Mouse (Mus musculus) lung, adult 2 months (tissue): ENCODE measurements at regions not wholly inside any gene's neighbourhood (a gene's known extent, or its start where the extent isn't known, plus 50 kb on each side); places are given as distances from the start of the nearest gene placed in this dataset.
"Not testable (repeated sequence)": the region's sequence is repeated elsewhere in the genome, so short reads cannot be mapped to it uniquely, and the experiment has no call there.

Source experiments
- DNase-seq: peaks from one replicate; pipeline ENCODE4 v3.0.0; 2022
- H3K4me1 ChIP-seq: fragments of 200-500 bp; 2 replicates; pipeline ENCODE4 v1.6.1; 2011; ENCODE audit warnings: low read length; ENCODE audit not compliant: control insufficient read depth, insufficient read depth
- H3K4me3 ChIP-seq: fragments of 200-500 bp; replicated peaks from 2 replicates; pipeline ENCODE3; 2011; ENCODE audit warnings: low read depth, mild to moderate bottlenecking, control low read depth, low read length; ENCODE audit errors: extremely low read depth
- CTCF ChIP-seq: fragments of 200-500 bp; IDR thresholded peaks from 2 replicates; pipeline ENCODE4 v1.5.1; 2011; ENCODE audit warnings: mild to moderate bottlenecking, low read length, control low read depth; ENCODE audit not compliant: insufficient read depth
- POLR2A ChIP-seq: fragments of 200-500 bp; IDR thresholded peaks from 2 replicates; pipeline ENCODE4 v1.6.1; 2011; ENCODE audit warnings: low read depth, mild to moderate bottlenecking, control low read depth, low read length, borderline replicate concordance; ENCODE audit errors: extremely low read depth
- WGBS: fragments of 180-500 bp; shearing (Covaris S2); methylation state at CpG from one replicate; pipeline ENCODE4 v1.1.7; 2018; 5-methylcytosine and 5-hydroxymethylcytosine counted together

GRCm38 (mm10) chr1:157804229-157804628 is 297.7 kb downstream of the Sec16b start:
- Histone ChIP-seq H3K4me1 (no peaks in the 10 kb centered on the region), H3K4me3 (no peak overlapping the region)
- 73% methylated on average over 3 of the region's 3 CpGs for WGBS
- DNase-seq = no peak
- TF ChIP-seq POLR2A (no peak), CTCF (no peak)

DNA sequence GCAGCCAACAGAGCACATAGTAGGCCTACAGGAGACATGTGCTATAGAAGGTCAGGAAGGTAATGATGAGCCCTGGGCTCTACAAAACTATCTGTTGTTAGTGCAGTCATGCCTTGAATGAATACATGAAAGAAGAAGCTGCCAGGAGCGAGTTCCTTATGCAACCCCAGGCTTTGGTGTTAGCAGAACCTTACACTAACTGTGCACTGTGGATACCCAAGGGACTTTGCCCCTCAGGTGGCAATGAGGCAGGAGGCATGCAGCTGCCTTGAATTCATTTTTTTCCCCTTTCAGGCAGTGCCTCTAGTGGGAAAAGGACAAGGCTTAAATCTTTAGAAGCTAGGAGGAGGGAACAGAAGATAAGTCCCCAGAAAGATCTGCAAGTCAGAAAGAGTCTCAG is 299.8 kb downstream of the Sec16b start:
- TF ChIP-seq POLR2A (no peak), CTCF (no peak)
- DNase-seq = no peak
- Histone ChIP-seq H3K4me1 (no peaks in the 10 kb centered on the region), H3K4me3 (no peak overlapping the region)
- WGBS = 77% methylated on average over 1 of the region's 1 CpGs

GRCm38 (mm10) chr1:157809674-157810471 is 303.3 kb downstream of the Sec16b start:
- 75% methylated on average over 8 of the region's 8 CpGs for WGBS
- no peak overlapping the region for H3K4me3 ChIP-seq
- TF ChIP-seq CTCF = no peak
- TF ChIP-seq POLR2A = no peak
- H3K4me1 ChIP-seq = no peaks in the 10 kb centered on the region
- DNase-seq = no peak

- TF ChIP-seq CTCF (no peak), POLR2A (no peak)
- Histone ChIP-seq H3K4me1 (no peaks in the 10 kb centered on the region), H3K4me3 (no peak overlapping the region)
- no peak for DNase-seq
These were observed 304.1 kb downstream of the Sec16b start for GRCm38 (mm10) chr1:157810657-157811056.

GRCm38 (mm10) chr1:157827966-157828365 is 321.4 kb downstream of the Sec16b start:
- 64% methylated on average over 2 of the region's 2 CpGs for WGBS

GRCm38 (mm10) chr1:157831511-157831910 is 325.0 kb downstream of the Sec16b start:
- DNase-seq = no peak
- Histone ChIP-seq H3K4me3 (no peak overlapping the region), H3K4me1 (no peaks in the 10 kb centered on the region)
- TF ChIP-seq CTCF = no peak
- no peak for TF ChIP-seq POLR2A
- 35% methylated on average over 2 of the region's 2 CpGs for WGBS

More at GRCm38 (mm10) chr1:157827966-157828365, 321.4 kb downstream of the Sec16b start:
- H3K4me3 ChIP-seq = no peak overlapping the region
- DNase-seq = no peak
- TF ChIP-seq POLR2A (no peak), CTCF (no peak)
- no peaks in the 10 kb centered on the region for H3K4me1 ChIP-seq

- Histone ChIP-seq H3K4me3 (no peak overlapping the region), H3K4me1 (no peaks in the 10 kb centered on the region)
- whole genome bisulfite sequencing = 70% methylated on average over 5 of the region's 5 CpGs
- DNase-seq = no peak
- TF ChIP-seq CTCF (no peak), POLR2A (no peak)
These were observed 366.2 kb downstream of the Sec16b start for GRCm38 (mm10) chr1:157872775-157873174.

GRCm38 (mm10) chr1:157875006-157875405 is 368.5 kb downstream of the Sec16b start:
- no peaks in the 10 kb centered on the region for H3K4me1 ChIP-seq
- no peak overlapping the region for H3K4me3 ChIP-seq
- no peak for DNase-seq
- TF ChIP-seq POLR2A (no peak), CTCF (no peak)
- WGBS = 49% methylated on average over 2 of the region's 2 CpGs

GRCm38 (mm10) chr1:157877117-157877516 is 370.6 kb downstream of the Sec16b start:
- WGBS = 96% methylated on average over 2 of the region's 4 CpGs
- not testable (repeated sequence) for DNase-seq, H3K4me3 ChIP-seq, H3K4me1 ChIP-seq

- Histone ChIP-seq H3K4me3 (no peak overlapping the region), H3K4me1 (no peaks in the 10 kb centered on the region)
- TF ChIP-seq POLR2A = no peak
- no peak for TF ChIP-seq CTCF
- no peak for DNase-seq
- WGBS = 47% methylated on average over 1 of the region's 1 CpGs
These were observed 380.6 kb downstream of the Sec16b start for GRCm38 (mm10) chr1:157887146-157887545.

DNA sequence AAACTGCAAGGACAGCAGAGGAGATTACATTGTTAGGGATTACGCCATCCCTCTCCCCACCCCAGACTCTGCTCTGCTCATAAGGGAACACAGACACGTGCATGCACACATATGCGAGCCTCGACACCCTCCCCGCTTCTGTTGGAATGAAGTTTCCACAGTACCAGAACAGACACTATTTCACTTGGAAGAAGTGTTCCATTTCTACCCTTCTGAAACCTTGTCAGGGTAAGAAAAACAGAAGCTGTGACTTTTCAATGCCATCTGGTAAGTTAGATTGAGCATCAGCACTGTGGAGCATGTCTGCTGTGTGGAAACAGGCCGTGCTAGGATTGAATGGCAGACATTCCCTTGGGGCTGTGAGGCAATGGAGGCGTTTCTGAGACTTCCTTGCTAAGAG is 382.0 kb downstream of the Sec16b start:
- no peak overlapping the region for H3K4me3 ChIP-seq
- DNase-seq = no peak
- no peak for TF ChIP-seq POLR2A
- TF ChIP-seq CTCF = no peak
- 77% methylated on average over 7 of the region's 7 CpGs for WGBS
- no peaks in the 10 kb centered on the region for H3K4me1 ChIP-seq
